Mouse (Mus musculus) cerebellum, adult 2 months (tissue): ENCODE measurements at regions not wholly inside any gene's neighbourhood (a gene's known extent, or its start where the extent isn't known, plus 50 kb on each side); places are given as distances from the start of the nearest gene placed in this dataset.

Experiments used
- DNase-seq, 2 experiments: peaks; one replicate each; pipeline ENCODE4 v3.0.0; 2021
- H3K27ac ChIP-seq: fragments of 200-500 bp; 2 replicates; pipeline ENCODE4 v1.5.1; 2012; ENCODE audit warnings: low read length, control low read depth, inconsistent platforms; ENCODE audit not compliant: insufficient read depth
- H3K27me3 ChIP-seq: fragments of 200-500 bp; 2 replicates; pipeline ENCODE4 v1.6.1; 2012; ENCODE audit warnings: inconsistent platforms, mild to moderate bottlenecking, low read length, moderate library complexity; ENCODE audit not compliant: control insufficient read depth, insufficient read depth
- H3K4me1 ChIP-seq: fragments of 200-500 bp; 2 replicates; pipeline ENCODE4 v1.6.1; 2011; ENCODE audit warnings: low read length; ENCODE audit not compliant: control insufficient read depth, insufficient read depth
- H3K4me3 ChIP-seq: fragments of 200-500 bp; replicated peaks from 2 replicates; pipeline ENCODE3; 2011; ENCODE audit warnings: mild to moderate bottlenecking, low read depth, low read length, control low read depth; ENCODE audit not compliant: insufficient read depth
- CTCF ChIP-seq: fragments of 200-500 bp; IDR thresholded peaks from 2 replicates; pipeline ENCODE4 v1.5.1; 2011; ENCODE audit warnings: low read depth, mild to moderate bottlenecking, control low read depth, low read length, moderate library complexity, borderline replicate concordance; ENCODE audit not compliant: insufficient read depth
- POLR2A ChIP-seq: fragments of 200-500 bp; IDR thresholded peaks from 2 replicates; pipeline ENCODE4 v1.6.1; 2011; ENCODE audit warnings: low read length, control low read depth, borderline replicate concordance; ENCODE audit not compliant: insufficient read depth
- WGBS: fragments of 180-500 bp; shearing (Covaris S2); methylation state at CpG from one replicate; pipeline ENCODE4 v1.1.7; 2018; 5-methylcytosine and 5-hydroxymethylcytosine counted together

DNA sequence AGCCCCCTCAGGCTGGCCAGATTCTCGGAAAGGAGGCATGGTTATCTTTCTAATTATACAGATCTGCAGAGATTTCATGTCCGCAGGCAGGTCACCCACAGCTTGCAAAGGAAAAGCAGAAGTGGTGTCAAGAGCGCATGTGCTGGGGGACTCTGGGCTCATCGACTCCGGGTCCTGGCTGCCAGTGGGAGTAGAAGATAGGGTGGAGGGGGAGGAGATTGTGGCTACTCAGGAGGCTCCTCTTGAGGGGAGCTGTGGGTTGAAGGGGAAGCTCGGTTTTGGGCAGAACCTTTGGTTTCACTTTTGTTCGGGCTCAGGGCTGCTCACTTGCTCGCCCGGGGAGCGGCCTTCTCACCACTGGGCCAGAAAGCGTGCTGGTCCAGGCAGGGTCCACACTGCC, 2099.9 kb downstream of the A830018L16Rik start:
- TF ChIP-seq POLR2A (no peak), CTCF (no peak)
- 93% methylated on average over 11 of the region's 11 CpGs for WGBS
- Histone ChIP-seq H3K27ac (no peak overlapping the region), H3K4me1 (no peaks in the 10 kb centered on the region), H3K27me3 (no peaks in the 10 kb centered on the region), H3K4me3 (no peak overlapping the region)
- no peak for DNase-seq
